Mouse (Mus musculus): Measurements from ENCODE around the gene Nrp1. TPM values are rescaled to one million over a fixed set of nuclear protein-coding genes. Genes with fewer than 3 reads are reported as not detected.

Gene Nrp1
- polyA plus RNA-seq, 1 experiment from 2014 or later: 82.2 TPM

GRCm38 (mm10) chr8:128424626-128425333 is 66.4 kb downstream of the Nrp1 start:
- no peaks in the 10 kb centered on the region for H3K27me3 ChIP-seq (ENCODE audit: control insufficient read depth, insufficient read depth, low read length)
- no peak overlapping the region for H3K27ac ChIP-seq
- H3K36me3 ChIP-seq (replicated peaks; ENCODE audit: control insufficient read depth, insufficient read depth): peaks cover 35% of the 10 kb centered on the region
- no peak overlapping the region for H3K4me2 ChIP-seq (replicated peaks)
- ATAC-seq (ENCODE audit: low FRiP score) (no peak), DNase-seq (ENCODE audit: low spot score) (no peak)
- H3K9me3 ChIP-seq (ENCODE audit: control insufficient read depth, low read length): no peaks in the 10 kb centered on the region
- H3K4me1 ChIP-seq (replicated peaks; ENCODE audit: control insufficient read depth, insufficient read depth, low read length): no peaks in the 10 kb centered on the region
- WGBS: 82% methylated on average over 7 of the region's 7 CpGs
- H3K4me3 ChIP-seq (replicated peaks; ENCODE audit: low read length): no peak overlapping the region
- no peak overlapping the region for H3K9ac ChIP-seq

- Histone ChIP-seq H3K27me3 (ENCODE audit: control insufficient read depth, insufficient read depth, low read length) (no peaks in the 10 kb centered on the region), H3K4me3 (replicated peaks; ENCODE audit: low read length) (no peak overlapping the region), H3K9ac (no peak overlapping the region), H3K36me3 (replicated peaks; ENCODE audit: control insufficient read depth, insufficient read depth) (peaks cover 33% of the 10 kb centered on the region), H3K9me3 (ENCODE audit: control insufficient read depth, low read length) (no peaks in the 10 kb centered on the region), H3K4me1 (replicated peaks; ENCODE audit: control insufficient read depth, insufficient read depth, low read length) (no peaks in the 10 kb centered on the region), H3K27ac (no peak overlapping the region), H3K4me2 (replicated peaks) (no peak overlapping the region)
- WGBS: 92% methylated on average over 3 of the region's 3 CpGs
- ATAC-seq (ENCODE audit: low FRiP score): no peak
- no peak for DNase-seq (ENCODE audit: low spot score)
Measured at GRCm38 (mm10) chr8:128427071-128427470, 68.7 kb downstream of the Nrp1 start.

GRCm38 (mm10) chr8:128428971-128429370 is 70.6 kb downstream of the Nrp1 start:
- no peak overlapping the region for H3K27ac ChIP-seq
- H3K4me2 ChIP-seq (replicated peaks): no peak overlapping the region
- H3K36me3 ChIP-seq (replicated peaks; ENCODE audit: control insufficient read depth, insufficient read depth): peaks cover 50% of the 10 kb centered on the region
- no peaks in the 10 kb centered on the region for H3K27me3 ChIP-seq (ENCODE audit: control insufficient read depth, insufficient read depth, low read length)
- H3K9me3 ChIP-seq (ENCODE audit: control insufficient read depth, low read length): no peaks in the 10 kb centered on the region
- no peak for ATAC-seq (ENCODE audit: low FRiP score)
- DNase-seq (ENCODE audit: low spot score): no peak
- no peaks in the 10 kb centered on the region for H3K4me1 ChIP-seq (replicated peaks; ENCODE audit: control insufficient read depth, insufficient read depth, low read length)
- WGBS: 62% methylated on average over 1 of the region's 1 CpGs
- no peak overlapping the region for H3K4me3 ChIP-seq (replicated peaks; ENCODE audit: low read length)
- no peak overlapping the region for H3K9ac ChIP-seq

DNA sequence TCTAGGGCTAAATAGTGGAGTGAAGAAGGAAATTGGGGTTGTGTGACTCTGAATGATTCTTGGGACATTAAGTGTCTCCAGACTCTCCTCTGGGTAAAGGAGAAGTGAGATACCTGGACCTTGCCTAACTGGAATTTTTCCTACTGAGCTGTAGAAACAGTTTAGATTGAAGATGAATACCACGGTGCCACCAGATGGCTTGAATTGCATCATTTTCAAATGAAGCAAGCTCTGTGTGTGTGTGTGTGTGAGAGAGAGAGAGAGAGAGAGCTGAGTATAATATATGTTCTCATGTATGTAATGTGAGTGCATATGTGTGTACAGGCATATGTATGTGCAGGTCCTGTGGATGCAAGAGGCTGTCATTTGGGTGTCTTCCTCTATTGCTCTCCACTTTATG is 72.7 kb downstream of the Nrp1 start:
- DNase-seq (ENCODE audit: low spot score) (no peak), ATAC-seq (ENCODE audit: low FRiP score) (no peak)
- no peak overlapping the region for H3K9ac ChIP-seq
- H3K4me3 ChIP-seq (replicated peaks; ENCODE audit: low read length): no peak overlapping the region
- H3K4me2 ChIP-seq (replicated peaks): no peak overlapping the region
- peaks cover 62% of the 10 kb centered on the region for H3K36me3 ChIP-seq (replicated peaks; ENCODE audit: control insufficient read depth, insufficient read depth)
- H3K4me1 ChIP-seq (replicated peaks; ENCODE audit: control insufficient read depth, insufficient read depth, low read length): no peaks in the 10 kb centered on the region
- no peak overlapping the region for H3K27ac ChIP-seq
- no peaks in the 10 kb centered on the region for H3K27me3 ChIP-seq (ENCODE audit: control insufficient read depth, insufficient read depth, low read length)
- H3K9me3 ChIP-seq (ENCODE audit: control insufficient read depth, low read length): no peaks in the 10 kb centered on the region
- WGBS: 85% methylated on average over 1 of the region's 1 CpGs

GRCm38 (mm10) chr8:128435749-128436148 is 77.3 kb downstream of the Nrp1 start:
- H3K27ac ChIP-seq: no peak overlapping the region
- H3K27me3 ChIP-seq (ENCODE audit: control insufficient read depth, insufficient read depth, low read length): no peaks in the 10 kb centered on the region
- no peak overlapping the region for H3K4me3 ChIP-seq (replicated peaks; ENCODE audit: low read length)
- no peak overlapping the region for H3K4me2 ChIP-seq (replicated peaks)
- no peaks in the 10 kb centered on the region for H3K9me3 ChIP-seq (ENCODE audit: control insufficient read depth, low read length)
- ATAC-seq (ENCODE audit: low FRiP score): no peak
- 78% methylated on average over 4 of the region's 4 CpGs for WGBS
- H3K4me1 ChIP-seq (replicated peaks; ENCODE audit: control insufficient read depth, insufficient read depth, low read length): peaks cover 13% of the 10 kb centered on the region; the same call in 1 of the 2 replicates
- H3K36me3 ChIP-seq (replicated peaks; ENCODE audit: control insufficient read depth, insufficient read depth): peaks cover 50% of the 10 kb centered on the region
- DNase-seq (ENCODE audit: low spot score): no peak
- H3K9ac ChIP-seq: no peak overlapping the region

- Histone ChIP-seq H3K4me1 (replicated peaks; ENCODE audit: control insufficient read depth, insufficient read depth, low read length) (peaks cover 13% of the 10 kb centered on the region; the same call in 1 of the 2 replicates), H3K27me3 (ENCODE audit: control insufficient read depth, insufficient read depth, low read length) (no peaks in the 10 kb centered on the region), H3K27ac (peak overlapping the region; percentile 3; the same call in 1 of the 2 replicates), H3K9me3 (ENCODE audit: control insufficient read depth, low read length) (no peaks in the 10 kb centered on the region), H3K9ac (no peak overlapping the region), H3K36me3 (replicated peaks; ENCODE audit: control insufficient read depth, insufficient read depth) (peaks cover 44% of the 10 kb centered on the region), H3K4me3 (replicated peaks; ENCODE audit: low read length) (no peak overlapping the region), H3K4me2 (replicated peaks) (no peak overlapping the region)
- ATAC-seq (ENCODE audit: low FRiP score) (no peak), DNase-seq (ENCODE audit: low spot score) (no peak)
- 69% methylated on average over 12 of the region's 12 CpGs for WGBS
Measured at GRCm38 (mm10) chr8:128437156-128437825, 78.9 kb downstream of the Nrp1 start.

DNA sequence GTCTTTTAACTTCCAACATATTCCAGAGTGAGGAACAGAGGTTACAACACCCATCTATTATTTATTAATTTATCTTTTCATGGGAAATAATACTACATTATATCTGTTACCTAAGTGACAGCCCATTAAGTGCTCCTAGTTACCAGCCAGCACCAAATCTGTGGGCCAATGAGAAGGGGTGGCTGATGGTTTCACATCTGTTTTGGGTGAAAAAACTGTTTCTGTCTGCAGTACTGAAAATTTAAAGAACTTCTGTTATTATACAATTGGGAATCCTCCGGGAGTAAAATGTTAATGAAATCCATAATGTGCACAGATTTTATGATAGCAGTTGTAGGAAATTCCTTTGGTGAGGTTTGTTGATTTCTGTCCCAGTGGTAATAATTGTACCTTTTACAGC is 83.0 kb downstream of the Nrp1 start:
- H3K4me3 ChIP-seq (replicated peaks; ENCODE audit: low read length): no peak overlapping the region
- no peak overlapping the region for H3K9ac ChIP-seq
- H3K4me2 ChIP-seq (replicated peaks): no peak overlapping the region
- no peaks in the 10 kb centered on the region for H3K9me3 ChIP-seq (ENCODE audit: control insufficient read depth, low read length)
- H3K27me3 ChIP-seq (ENCODE audit: control insufficient read depth, insufficient read depth, low read length): no peaks in the 10 kb centered on the region
- ATAC-seq (ENCODE audit: low FRiP score): no peak
- H3K27ac ChIP-seq: no peak overlapping the region
- WGBS: 83% methylated on average over 1 of the region's 1 CpGs
- peaks cover 22% of the 10 kb centered on the region for H3K4me1 ChIP-seq (replicated peaks; ENCODE audit: control insufficient read depth, insufficient read depth, low read length)
- DNase-seq (ENCODE audit: low spot score): no peak
- peaks cover 17% of the 10 kb centered on the region; the same call in 1 of the 2 replicates for H3K36me3 ChIP-seq (replicated peaks; ENCODE audit: control insufficient read depth, insufficient read depth)

DNA sequence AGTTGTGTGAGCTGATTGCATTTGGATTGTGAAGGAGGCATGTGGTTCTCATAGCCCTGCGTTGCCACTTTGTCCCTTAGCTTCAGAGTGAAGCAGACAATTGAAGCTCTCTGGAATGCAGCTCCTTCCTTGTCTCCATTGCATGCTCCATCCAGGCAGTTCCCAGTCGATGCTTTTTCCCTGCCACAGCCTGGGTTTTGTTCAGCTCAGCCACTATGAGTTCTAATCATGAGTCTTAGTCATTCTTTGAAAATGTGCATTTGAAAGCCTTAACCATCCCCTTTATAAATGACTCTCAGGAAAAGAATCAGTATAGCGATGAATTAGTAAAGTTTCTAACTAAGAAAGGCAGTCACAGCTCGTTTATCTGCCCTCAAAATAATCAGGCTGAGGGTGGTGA is 87.2 kb downstream of the Nrp1 start:
- 23% methylated on average over 4 of the region's 4 CpGs for WGBS
- Histone ChIP-seq H3K9ac (no peak overlapping the region), H3K27ac (no peak overlapping the region), H3K9me3 (ENCODE audit: control insufficient read depth, low read length) (no peaks in the 10 kb centered on the region), H3K4me1 (replicated peaks; ENCODE audit: control insufficient read depth, insufficient read depth, low read length) (peaks cover 13% of the 10 kb centered on the region), H3K4me3 (replicated peaks; ENCODE audit: low read length) (no peak overlapping the region), H3K36me3 (replicated peaks; ENCODE audit: control insufficient read depth, insufficient read depth) (peaks cover 12% of the 10 kb centered on the region; the same call in 1 of the 2 replicates), H3K4me2 (replicated peaks) (no peak overlapping the region), H3K27me3 (ENCODE audit: control insufficient read depth, insufficient read depth, low read length) (no peaks in the 10 kb centered on the region)
- DNase-seq (ENCODE audit: low spot score): no peak
- no peak for ATAC-seq (ENCODE audit: low FRiP score)

DNA sequence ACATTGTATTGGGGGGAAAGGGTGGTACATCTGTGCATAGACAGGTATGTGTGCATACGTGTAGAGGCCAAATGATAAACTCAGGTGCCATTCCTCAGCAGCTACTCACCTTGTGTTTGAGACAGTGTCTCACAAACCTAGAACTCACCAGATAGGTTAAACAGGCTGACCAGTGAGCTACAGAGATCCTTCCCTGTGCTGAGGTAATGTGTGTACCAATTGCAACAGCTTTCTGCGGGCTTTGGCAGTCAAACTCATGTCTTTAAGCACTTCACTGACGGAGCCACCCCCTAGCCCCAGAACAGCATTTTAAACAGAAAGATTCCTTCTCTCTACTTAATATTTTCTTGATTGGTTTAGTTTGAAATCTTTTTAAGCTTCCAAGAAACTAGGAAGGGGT is 88.2 kb downstream of the Nrp1 start:
- Histone ChIP-seq H3K27ac (no peak overlapping the region), H3K9me3 (ENCODE audit: control insufficient read depth, low read length) (no peaks in the 10 kb centered on the region), H3K36me3 (replicated peaks; ENCODE audit: control insufficient read depth, insufficient read depth) (peaks cover 12% of the 10 kb centered on the region; the same call in 1 of the 2 replicates), H3K4me2 (replicated peaks) (no peak overlapping the region), H3K4me1 (replicated peaks; ENCODE audit: control insufficient read depth, insufficient read depth, low read length) (peaks cover 17% of the 10 kb centered on the region), H3K27me3 (ENCODE audit: control insufficient read depth, insufficient read depth, low read length) (no peaks in the 10 kb centered on the region), H3K4me3 (replicated peaks; ENCODE audit: low read length) (no peak overlapping the region), H3K9ac (no peak overlapping the region)
- WGBS: 95% methylated on average over 3 of the region's 3 CpGs
- DNase-seq (ENCODE audit: low spot score) (no peak), ATAC-seq (ENCODE audit: low FRiP score) (no peak)

All from hindbrain, embryonic 14.5 days (tissue).